Mouse (Mus musculus) kidney, postnatal 10 days (tissue): ENCODE measurements around the gene Scube3.
A peak's percentile ranks its signal among the peaks of the same experiment; 100 is the strongest.

Experiments
- DNase-seq: peaks from one replicate; pipeline ENCODE4 v3.0.0; 2021; ENCODE audit warnings: mixed read lengths

The Scube3 gene

DNA sequence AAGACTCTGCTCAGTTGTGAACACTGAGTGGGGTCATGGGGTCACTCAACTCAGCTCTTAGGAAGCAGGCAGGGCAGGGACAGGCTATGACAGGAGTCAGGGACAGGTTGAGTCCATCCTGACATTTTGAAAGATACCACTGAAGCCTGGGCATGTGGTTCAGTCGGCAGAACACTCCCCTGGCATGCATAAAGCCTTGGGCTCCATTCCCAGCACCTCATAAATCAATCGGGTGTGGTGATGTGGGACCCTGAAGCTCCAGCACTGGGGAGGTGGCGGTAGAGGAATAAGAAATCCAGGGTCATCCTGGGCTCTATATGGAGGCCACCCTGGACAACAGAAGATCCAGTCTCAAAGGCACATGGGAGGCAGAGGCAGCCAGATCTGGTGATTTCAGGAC lies 6.4 kb upstream of the Scube3 start:
- no peak for DNase-seq

DNA sequence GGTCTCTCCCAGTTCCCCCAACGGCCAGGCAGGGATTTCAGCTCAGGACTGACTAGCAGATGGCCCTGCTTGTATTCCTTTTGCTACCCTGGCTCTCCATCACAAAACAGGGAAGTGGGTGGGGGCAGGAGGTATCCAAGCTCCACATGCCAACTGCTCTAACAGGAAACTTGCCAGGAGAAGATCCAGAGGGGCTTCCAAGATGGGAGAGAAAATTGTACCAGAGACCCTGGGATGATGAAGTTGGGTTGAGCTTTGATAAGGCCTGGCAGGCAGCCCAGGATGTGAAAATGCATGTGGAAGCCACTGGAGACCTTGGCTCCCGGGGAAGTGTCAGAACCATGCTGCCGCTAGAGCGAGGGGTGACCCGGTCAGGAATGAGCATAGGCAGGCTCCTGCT lies 5.7 kb upstream of the Scube3 start:
- peak; percentile 45 for DNase-seq

GRCm38 (mm10) chr17:28138013-28138412 lies 3.9 kb upstream of the Scube3 start:
- DNase-seq = no peak

DNA sequence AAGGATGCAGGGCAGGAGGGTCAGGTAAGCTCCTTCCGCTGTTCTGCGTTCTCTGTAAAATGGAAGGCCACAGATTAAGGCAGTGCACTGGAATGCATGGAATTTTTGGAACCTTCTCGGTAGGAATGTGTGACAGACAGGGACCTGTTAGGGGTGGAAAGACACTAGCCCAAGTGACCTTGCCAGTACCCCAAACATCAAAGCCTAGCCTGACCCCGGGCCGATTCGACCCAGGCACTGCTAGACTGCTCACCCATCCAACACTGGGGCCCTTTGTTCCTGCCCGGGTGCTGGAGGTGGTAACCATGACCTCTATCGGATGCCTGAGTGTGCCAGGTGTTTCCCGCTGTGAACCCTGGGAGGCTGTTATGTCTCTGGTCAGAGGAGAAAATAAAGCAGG lies 3.3 kb upstream of the Scube3 start:
- DNase-seq = no peak

DNA sequence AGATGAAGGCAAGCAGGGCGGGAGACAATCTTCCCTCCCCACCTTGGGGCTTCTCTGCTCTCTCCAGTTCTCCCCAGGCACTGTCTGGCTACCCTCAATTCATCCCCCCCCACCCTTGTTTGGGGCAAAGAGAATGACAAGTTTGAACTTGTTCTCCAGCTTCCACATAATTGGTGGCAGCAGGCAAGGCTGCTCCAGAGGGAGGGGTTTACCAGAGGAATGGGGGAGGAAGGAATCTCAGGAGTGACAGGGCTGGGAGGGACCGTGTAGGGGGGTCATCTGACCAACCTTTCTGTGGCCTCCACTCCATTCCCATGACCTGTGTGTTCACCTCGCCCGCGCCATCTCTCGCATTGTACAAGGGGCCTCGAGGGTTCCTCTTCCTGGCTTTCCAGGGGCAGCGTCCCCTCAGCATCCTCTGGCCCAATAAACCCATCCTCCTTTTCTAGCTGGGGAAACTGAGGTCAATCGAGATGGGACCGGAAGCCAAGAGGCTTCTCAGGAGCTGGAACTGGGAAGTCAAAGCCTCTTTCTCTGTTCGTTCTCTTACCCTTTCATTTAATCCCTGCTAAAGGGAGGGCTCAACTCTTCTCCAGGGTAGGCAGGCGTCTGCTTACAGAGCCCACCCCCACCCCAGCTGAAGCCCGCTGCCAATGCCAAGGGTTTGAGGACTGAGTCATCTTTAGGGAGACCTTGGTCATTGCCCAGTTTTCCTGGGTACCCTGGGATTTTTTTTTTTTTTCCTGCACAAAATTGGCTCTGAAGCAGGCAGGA lies 1.3 kb upstream of the Scube3 start:
- DNase-seq = no peak

- no peak for DNase-seq
These were observed 713 bp upstream of the Scube3 start for GRCm38 (mm10) chr17:28141205-28141650.

GRCm38 (mm10) chr17:28142700-28143610 lies 1.0 kb downstream of the Scube3 start:
- peak; percentile 48 for DNase-seq

GRCm38 (mm10) chr17:28143751-28144150 lies 1.8 kb downstream of the Scube3 start:
- no peak for DNase-seq

DNA sequence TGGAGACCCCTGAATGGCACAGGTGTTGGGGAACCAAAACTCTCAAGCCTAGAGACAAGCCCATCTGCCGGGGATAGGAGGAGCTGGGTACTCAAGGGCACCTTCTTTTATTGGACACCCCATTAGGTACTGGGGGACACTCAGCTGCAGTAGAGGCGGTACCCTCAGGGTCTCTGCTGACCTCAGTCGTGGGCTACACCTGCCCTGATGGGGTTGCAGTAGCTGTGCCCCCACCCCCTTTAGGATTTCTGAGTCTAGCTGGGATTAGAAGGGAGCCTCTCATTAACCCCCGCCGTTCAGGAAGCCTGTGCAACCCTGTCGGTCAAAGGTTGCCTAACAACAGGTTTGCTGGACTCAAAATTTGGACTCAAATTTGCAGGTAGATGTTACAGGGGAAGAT lies 2.3 kb downstream of the Scube3 start:
- no peak for DNase-seq

- no peak for DNase-seq
These were observed 6.3 kb downstream of the Scube3 start for GRCm38 (mm10) chr17:28148288-28148687.

DNA sequence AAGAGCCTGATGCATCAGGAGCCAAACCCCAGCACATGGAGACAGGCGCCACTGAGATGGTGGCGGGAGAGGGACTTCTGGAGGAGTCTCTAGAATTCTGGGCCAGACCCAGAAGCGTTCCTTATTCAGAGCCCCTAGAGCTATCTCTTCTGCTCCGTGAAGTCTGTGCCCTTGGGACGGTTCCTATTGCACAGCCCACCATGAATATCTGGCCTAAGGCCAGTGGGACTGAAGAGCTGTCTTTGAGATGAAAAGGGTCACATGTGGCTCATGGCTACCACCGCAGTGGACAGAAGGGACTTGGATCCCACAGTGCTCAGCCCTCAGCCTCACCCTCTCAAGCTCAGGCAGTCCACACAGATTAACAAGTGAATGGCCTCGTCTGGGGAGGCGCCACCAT lies 7.8 kb downstream of the Scube3 start:
- DNase-seq = no peak

DNA sequence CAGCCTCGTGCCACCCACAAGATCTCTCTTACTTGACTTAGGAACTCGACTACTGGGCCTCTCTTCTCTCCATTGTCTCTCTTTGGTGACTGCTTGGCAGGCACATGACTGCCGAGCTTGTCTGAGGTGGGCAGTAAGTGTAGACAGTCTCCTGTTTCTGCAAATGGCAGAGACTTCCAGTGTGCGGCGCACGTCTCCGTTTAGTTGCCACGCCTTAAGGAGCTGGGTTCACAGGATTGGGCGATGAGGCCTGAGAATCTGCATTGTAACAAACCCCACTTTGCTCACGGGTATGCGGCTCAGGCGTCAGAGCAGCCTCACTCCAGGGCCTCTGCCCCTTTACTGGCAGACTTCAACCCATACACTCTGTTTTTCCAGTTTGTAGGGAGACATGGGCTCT lies 8.5 kb downstream of the Scube3 start:
- no peak for DNase-seq

GRCm38 (mm10) chr17:28153095-28153494 lies 11.2 kb downstream of the Scube3 start:
- DNase-seq = no peak

GRCm38 (mm10) chr17:28154970-28155369 lies 13.0 kb downstream of the Scube3 start:
- DNase-seq = no peak

DNA sequence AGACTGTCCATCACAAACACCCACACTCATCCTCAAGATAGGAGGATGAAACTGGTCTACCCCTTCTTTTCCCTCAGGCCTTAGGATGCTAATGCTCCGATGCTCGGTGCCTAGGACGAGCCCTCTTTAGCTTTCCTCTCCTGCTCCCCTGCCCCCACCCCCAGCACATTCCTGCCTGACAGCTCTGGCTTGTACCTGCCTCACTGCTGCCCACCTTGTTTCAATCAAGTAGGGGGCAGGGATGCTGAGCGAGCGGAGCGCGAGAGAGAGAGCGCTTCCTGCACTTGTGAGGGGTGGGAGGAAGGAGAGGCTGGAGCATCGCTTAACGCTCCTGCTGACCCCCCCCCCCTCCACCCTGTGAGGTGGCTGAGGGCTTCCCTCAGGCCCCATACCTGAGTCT lies 18.4 kb downstream of the Scube3 start:
- DNase-seq = no peak

GRCm38 (mm10) chr17:28161310-28161881 lies 19.5 kb downstream of the Scube3 start:
- peak; percentile 58 for DNase-seq

DNA sequence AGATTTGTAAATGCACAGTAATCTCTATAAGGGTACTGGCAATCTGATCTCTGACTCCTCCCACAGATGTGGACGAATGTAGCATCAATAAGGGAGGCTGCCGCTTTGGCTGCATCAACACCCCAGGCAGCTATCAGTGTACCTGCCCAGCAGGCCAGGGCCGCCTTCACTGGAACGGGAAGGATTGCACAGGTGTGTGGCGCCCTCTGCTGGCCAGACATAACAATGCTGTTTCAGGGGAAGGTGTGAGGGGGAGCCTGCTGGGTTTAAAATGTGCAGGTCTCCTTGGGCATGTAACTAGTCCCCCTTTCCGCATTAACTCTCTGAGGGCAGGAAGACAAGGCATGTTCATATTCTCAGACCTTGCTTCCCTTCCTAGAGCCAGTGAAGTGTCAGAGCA lies 21.7 kb downstream of the Scube3 start:
- peak; percentile 88 for DNase-seq

DNA sequence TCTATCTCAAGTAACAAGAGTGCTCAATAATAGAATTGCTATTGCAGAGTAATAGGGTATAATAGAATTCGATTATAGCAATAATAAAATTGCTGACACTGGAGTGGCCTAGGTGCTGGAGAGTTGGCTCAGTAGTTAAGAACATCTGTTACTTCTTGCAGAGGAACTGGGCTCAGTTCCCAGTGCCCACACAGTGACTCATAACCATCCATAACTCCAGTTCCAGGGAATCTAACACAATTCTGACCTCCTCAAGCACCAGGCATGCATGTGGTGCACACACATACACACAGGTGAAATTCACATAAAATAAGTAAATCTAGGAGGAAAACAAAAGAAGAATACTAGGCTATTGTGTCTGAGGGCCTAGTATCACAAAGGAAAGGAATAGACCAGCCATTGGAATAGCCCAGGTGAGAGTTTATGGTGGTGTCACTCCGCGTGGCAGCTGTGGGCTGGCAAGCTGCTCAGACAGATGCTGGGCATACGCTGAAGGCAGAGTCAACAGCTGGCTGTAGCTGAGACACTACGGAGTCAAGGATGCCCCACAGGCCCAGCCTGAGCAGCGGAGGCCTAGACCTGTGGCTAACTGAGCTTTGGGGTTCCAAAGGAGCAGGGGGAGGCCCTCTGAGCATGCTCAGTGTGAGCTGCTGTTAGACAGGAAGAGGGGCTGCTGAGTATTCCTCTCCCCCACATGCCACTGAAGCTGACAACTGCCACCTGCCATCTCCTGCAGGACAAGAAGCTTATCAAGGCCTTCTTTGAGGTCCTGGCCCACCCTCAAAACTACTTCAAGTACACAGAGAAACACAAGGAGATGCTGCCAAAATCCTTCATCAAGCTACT lies 28.7 kb downstream of the Scube3 start:
- DNase-seq = peak; percentile 42

GRCm38 (mm10) chr17:28172690-28173089 lies 30.7 kb downstream of the Scube3 start:
- DNase-seq = no peak

DNA sequence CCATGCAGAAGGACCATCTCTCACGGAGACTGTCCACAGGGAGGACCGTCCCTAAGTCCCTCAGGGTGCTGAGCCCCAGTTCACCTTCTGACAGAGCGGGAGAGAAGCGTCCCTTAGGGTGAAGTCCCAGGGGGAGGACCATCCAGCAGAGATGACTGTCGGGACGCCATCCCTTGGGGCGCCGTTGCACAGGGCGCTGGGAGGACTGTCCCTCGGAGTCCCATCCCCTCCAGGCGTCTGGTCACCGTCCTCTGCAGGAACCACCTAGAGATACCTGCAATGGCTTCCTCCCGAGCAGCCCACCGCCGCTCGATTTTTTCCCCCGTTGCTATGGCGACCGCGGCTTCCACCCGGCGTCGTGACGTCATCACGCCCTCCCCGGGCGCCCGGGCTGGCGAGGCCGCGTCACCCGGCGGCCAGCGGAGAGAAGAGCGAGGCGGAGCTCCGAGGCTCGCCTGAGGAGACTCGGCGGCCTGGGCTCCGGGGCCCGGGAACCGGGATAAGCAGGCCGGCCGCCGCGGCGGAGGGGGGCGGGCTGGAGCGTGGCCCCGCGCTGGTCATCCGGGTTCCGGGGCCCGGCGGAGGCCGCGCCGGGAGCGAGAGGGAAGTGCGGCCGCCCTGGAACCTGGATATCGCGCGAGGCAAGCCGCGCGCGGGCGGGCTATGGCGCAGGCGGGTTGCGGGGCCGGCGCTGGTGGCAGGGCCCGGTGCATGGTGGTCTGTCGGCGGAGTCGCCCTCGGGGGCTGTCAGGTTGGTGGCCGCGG lies 35.0 kb downstream of the Scube3 start, which contains the start of gene Zfp523:
Gene Zfp523 (plus strand): TSS at position 355 of the 765 bp plus-strand sequence.
- DNase-seq = peak; percentile 95

DNA sequence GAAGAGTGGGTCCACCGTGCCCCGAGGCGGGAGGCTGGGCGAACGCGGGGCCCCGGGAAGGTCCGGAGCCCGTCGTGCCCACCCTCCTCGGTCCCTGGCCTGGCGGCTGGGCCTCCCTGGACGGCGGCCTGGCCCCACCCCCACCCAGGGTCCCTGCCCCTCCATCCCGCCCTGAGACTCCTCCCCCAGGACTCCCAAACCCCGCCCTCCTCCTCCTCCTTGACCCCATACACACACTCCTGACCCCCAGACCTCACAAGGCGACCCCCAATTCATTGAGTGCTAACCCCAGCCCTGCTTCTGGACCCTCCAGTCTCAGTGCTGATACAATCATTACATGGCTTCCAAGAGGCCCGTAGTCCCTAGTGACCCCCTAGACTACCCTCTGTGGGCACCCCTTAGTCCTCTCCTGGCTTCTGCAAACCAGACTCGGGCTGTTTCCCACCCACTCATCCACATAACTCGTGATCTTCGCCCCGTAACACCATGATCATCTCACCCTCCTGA lies 35.7 kb downstream of the Scube3 start:
- peak; percentile 81 for DNase-seq
